Mouse (Mus musculus) spleen, embryonic (tissue): Measurements from ENCODE around the gene Ksr2.
"Not testable (repeated sequence)": the region's sequence is repeated elsewhere in the genome, so short reads cannot be mapped to it uniquely, and the experiment has no call there.

Source experiments
- CTCF ChIA-PET: fragments of 350-600 bp; sonication (Branson Sonifier 250); formaldehyde crosslinking; loops from one replicate; lab custom pipeline; 2022; lab: Charles Lee

Gene Ksr2

GRCm38 (mm10) chr5:117404671-117405070 lies 9.1 kb upstream of the Ksr2 start:
- CTCF ChIA-PET = interaction anchor here (0.7 kb wide), 1 partner anchor 90 kb away, joined by 10 read pairs; no protein-coding TSS in a partner anchor

GRCm38 (mm10) chr5:117408216-117408615 lies 5.6 kb upstream of the Ksr2 start:
- CTCF ChIA-PET = interaction anchor here (0.6 to 0.7 kb wide), 3 partner anchors 11 to 1039 kb away, joined by 3 to 4 read pairs (median 4); no protein-coding TSS in a partner anchor

- CTCF ChIA-PET = interaction anchor here (0.6 to 0.7 kb wide), 2 partner anchors 23 to 316 kb away, joined by 9 to 22 read pairs; no protein-coding TSS in a partner anchor
Observed at GRCm38 (mm10) chr5:117409369-117409768, 4.4 kb upstream of the Ksr2 start.

- CTCF ChIA-PET = no interaction called here
Observed at GRCm38 (mm10) chr5:117414611-117415010, 811 bp downstream of the Ksr2 start.

- CTCF ChIA-PET = no interaction called here
Observed at GRCm38 (mm10) chr5:117415011-117415912, 1.5 kb downstream of the Ksr2 start.

- CTCF ChIA-PET = no interaction called here
Observed at GRCm38 (mm10) chr5:117417442-117417841, 3.6 kb downstream of the Ksr2 start.

- CTCF ChIA-PET = not testable (repeated sequence)
Observed at GRCm38 (mm10) chr5:117433501-117433900, 19.7 kb downstream of the Ksr2 start.

GRCm38 (mm10) chr5:117440261-117440660 lies 26.5 kb downstream of the Ksr2 start:
- CTCF ChIA-PET = no interaction called here

- CTCF ChIA-PET = no interaction called here
Observed at GRCm38 (mm10) chr5:117441242-117441842, 27.5 kb downstream of the Ksr2 start.

- CTCF ChIA-PET = no interaction called here
Observed at GRCm38 (mm10) chr5:117442157-117442765, 28.5 kb downstream of the Ksr2 start.

- CTCF ChIA-PET = no interaction called here
Observed at GRCm38 (mm10) chr5:117443141-117443540, 29.3 kb downstream of the Ksr2 start.

- CTCF ChIA-PET = no interaction called here
Observed at GRCm38 (mm10) chr5:117443902-117444301, 30.1 kb downstream of the Ksr2 start.

GRCm38 (mm10) chr5:117447698-117448097 lies 33.9 kb downstream of the Ksr2 start:
- CTCF ChIA-PET = no interaction called here

- CTCF ChIA-PET = no interaction called here
Observed at GRCm38 (mm10) chr5:117452013-117452412, 38.2 kb downstream of the Ksr2 start.

- CTCF ChIA-PET = no interaction called here
Observed at GRCm38 (mm10) chr5:117455546-117455945, 41.7 kb downstream of the Ksr2 start.

GRCm38 (mm10) chr5:117457121-117457520 lies 43.3 kb downstream of the Ksr2 start:
- CTCF ChIA-PET = no interaction called here

GRCm38 (mm10) chr5:117457583-117457982 lies 43.8 kb downstream of the Ksr2 start:
- CTCF ChIA-PET = no interaction called here

GRCm38 (mm10) chr5:117458899-117459298 lies 45.1 kb downstream of the Ksr2 start:
- CTCF ChIA-PET = no interaction called here

- CTCF ChIA-PET = no interaction called here
Observed at GRCm38 (mm10) chr5:117460261-117460660, 46.5 kb downstream of the Ksr2 start.

- CTCF ChIA-PET = no interaction called here
Observed at GRCm38 (mm10) chr5:117467052-117467451, 53.3 kb downstream of the Ksr2 start.

- CTCF ChIA-PET = no interaction called here
Observed at GRCm38 (mm10) chr5:117468961-117469360, 55.2 kb downstream of the Ksr2 start.

GRCm38 (mm10) chr5:117469572-117469971 lies 55.8 kb downstream of the Ksr2 start:
- CTCF ChIA-PET = no interaction called here
